In the genomic region with DNA sequence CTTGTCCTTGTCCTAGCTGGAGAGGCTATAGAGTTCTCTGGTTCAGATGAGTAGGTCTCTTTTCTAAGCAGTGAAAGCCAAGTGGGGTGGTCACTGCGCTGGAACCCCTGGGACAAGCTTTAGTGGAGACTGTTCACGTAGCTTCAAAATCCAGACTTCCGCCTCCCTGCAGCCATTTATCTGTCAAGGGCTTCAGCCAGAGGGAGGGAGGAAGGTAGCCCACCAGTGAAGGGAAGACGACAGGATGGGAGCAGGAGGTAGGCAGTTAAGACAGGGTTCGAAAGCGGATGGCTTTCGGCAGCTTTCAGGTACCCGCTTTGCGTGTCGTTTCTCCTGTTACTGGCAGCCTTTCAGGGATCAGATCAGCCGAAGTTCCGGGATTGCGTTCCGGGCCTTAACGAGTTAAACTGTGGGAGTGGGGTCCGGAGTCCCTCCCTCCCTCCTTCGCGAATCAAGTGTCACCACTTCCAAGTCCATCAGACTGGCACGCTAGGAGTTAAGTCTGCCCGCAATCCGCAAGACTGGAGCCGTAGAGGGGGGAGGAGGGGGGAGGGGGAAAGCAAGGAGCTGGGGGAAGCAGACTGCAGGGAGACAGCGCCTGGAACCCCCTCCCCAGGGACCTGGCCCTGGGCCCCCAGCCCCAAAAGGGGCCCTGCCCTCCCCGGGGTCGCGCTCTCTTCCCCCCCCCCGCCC, we compare ENCODE assay signal across 8 mouse cellular contexts. TPM values are rescaled to one million over a fixed set of nuclear protein-coding genes. Genes with fewer than 3 reads are reported as not detected.
DNase-seq lines count a peak whose midpoint lies in the region; ATAC-seq and TF ChIP-seq lines count a peak whose summit lies in the region.

No protein-coding gene starts in this region.

- peak; percentile 9; the same call in 1 of the 2 replicates for TF ChIP-seq POLR2A in lung, adult 2 months (IDR thresholded peaks at IDR 0.05; ENCODE audit: borderline replicate concordance, extremely low read depth, low read depth, low read length)

- H3K36me3 ChIP-seq in heart, embryonic 14.5 days (ENCODE audit: control insufficient read depth, insufficient read depth, low read length) = no peaks in the 10 kb centered on the region

- H3K27ac ChIP-seq in heart, embryonic 14.5 days (replicated peaks in 1 of 2; ENCODE audit: control insufficient read depth in 1 of 2, insufficient read depth in 1 of 2, low read depth in 2 of 2, low read length in 2 of 2) = peak overlapping the region; percentile 81 to 98

- no peaks in the 10 kb centered on the region for H3K9me3 ChIP-seq in heart, embryonic 14.5 days (ENCODE audit: control insufficient read depth, low read length)

- 0% methylated on average over 23 of the region's 27 CpGs for WGBS in heart, embryonic 14.5 days
- WGBS in lung, adult 2 months = under 1% methylated on average over 21 of the region's 27 CpGs

- TF ChIP-seq CTCF in lung, adult 2 months (IDR thresholded peaks at IDR 0.05; ENCODE audit: insufficient read depth, low read length) = no peak

- H3K27me3 ChIP-seq in heart, embryonic 14.5 days (ENCODE audit: control insufficient read depth, insufficient read depth, low read length) = no peaks in the 10 kb centered on the region

- intact Hi-C loops in heart, postnatal 25 days (cut with DNase I) = loop anchor here (5.0 kb wide), 1 partner anchor 34 kb away; no protein-coding TSS in a partner anchor

- peak overlapping the region; percentile 99 for H3K4me2 ChIP-seq in heart, embryonic 14.5 days (ENCODE audit: low read length)

- H3K4me3 ChIP-seq in heart, embryonic 14.5 days (ENCODE audit: control insufficient read depth in 1 of 2, insufficient read depth in 1 of 2, low read depth in 1 of 2, low read length in 2 of 2) = peak overlapping the region; percentile 63 to 66
- H3K4me3 ChIP-seq in lung, adult 2 months (replicated peaks; ENCODE audit: extremely low read depth, low read depth, low read length) = peak overlapping the region; percentile 94

- peak; percentile 59 to 68 for DNase-seq in heart, adult 9 months (ENCODE audit: low spot score in 2 of 2)
- DNase-seq in heart, postnatal 25 days (ENCODE audit: low spot score) = no peak
- peak; percentile 53 to 80 for DNase-seq in cerebellum, postnatal 4 days (ENCODE audit: low spot score in 2 of 2)
- peak; percentile 88 for DNase-seq in kidney, postnatal 10 days
- peak; percentile 80 for DNase-seq in lung, adult 2 months
- peak; percentile 91 for DNase-seq in retina, embryonic 14.5 days (ENCODE audit: low spot score)

- H3K9ac ChIP-seq in heart, embryonic 14.5 days (ENCODE audit: low read length) = peak overlapping the region; percentile 89

- H3K4me1 ChIP-seq in heart, embryonic 14.5 days (ENCODE audit: control insufficient read depth in 2 of 2, insufficient read depth in 2 of 2, low read length in 2 of 2) = peaks cover 6 to 33% of the 10 kb centered on the region in 2 experiments
- peaks cover 4% of the 10 kb centered on the region; the same call in 1 of the 2 replicates for H3K4me1 ChIP-seq in lung, adult 2 months (ENCODE audit: control insufficient read depth, insufficient read depth, low read length)

- ATAC-seq in heart, embryonic 14.5 days (ENCODE audit: insufficient number of reproducible peaks, insufficient read depth, low FRiP score, low read depth) = peak; percentile 31
- ATAC-seq in granulocyte monocyte progenitor cell, adult 5-6 weeks (replicated peaks; ENCODE audit: poor library complexity, severe bottlenecking) = no peak

RNA-seq across cellular contexts. Expression of gene Bcl9l, which starts 4.2 kb away (rescaled TPM):
- 10 to 100 TPM; 44.9 to 57.6 TPM for total RNA-seq in heart, postnatal 25 days (2021)
- polyA plus RNA-seq in heart, embryonic 14.5 days (2014; fragmentation: Nextera tagmentation; extraction: Ambion mirVana) = 12.1 and 12.5 TPM in 2 replicates
- polyA plus RNA-seq in lung, adult 2 months (2012; rRNA removed) = 69.0 and 70.7 TPM in 2 replicates
- total RNA-seq in granulocyte monocyte progenitor cell, adult 5-6 weeks (2014; fragmentation: Nextera tagmentation) = 8.7 and 13.0 TPM in 2 replicates
- total RNA-seq in granulocyte monocyte progenitor cell, adult 5-6 weeks (2017) = 1.6 and 2.6 TPM in 2 replicates

RNA-seq across cellular contexts. Expression of gene Upk2, which starts 23.6 kb away (rescaled TPM):
- total RNA-seq in heart, postnatal 25 days (2021) = not detected
- polyA plus RNA-seq in heart, embryonic 14.5 days (2014; fragmentation: Nextera tagmentation; extraction: Ambion mirVana) = not detected in 2 replicates
- polyA plus RNA-seq in lung, adult 2 months (2012; rRNA removed) = 4.0 and 4.4 TPM in 2 replicates
- total RNA-seq in granulocyte monocyte progenitor cell, adult 5-6 weeks (2014; fragmentation: Nextera tagmentation) = not detected in 2 replicates
- not detected in 2 replicates for total RNA-seq in granulocyte monocyte progenitor cell, adult 5-6 weeks (2017)

RNA-seq across cellular contexts. Expression of gene Foxr1, which starts 37.4 kb away (rescaled TPM):
- not detected for total RNA-seq in heart, postnatal 25 days (2021)
- polyA plus RNA-seq in heart, embryonic 14.5 days (2014; fragmentation: Nextera tagmentation; extraction: Ambion mirVana) = not detected in 2 replicates
- polyA plus RNA-seq in lung, adult 2 months (2012; rRNA removed) = 0.16 TPM in 1 of 2 replicates, not detected in the other
- not detected in 2 replicates for total RNA-seq in granulocyte monocyte progenitor cell, adult 5-6 weeks (2014; fragmentation: Nextera tagmentation)
- not detected in 2 replicates for total RNA-seq in granulocyte monocyte progenitor cell, adult 5-6 weeks (2017)
